Mouse (Mus musculus) spleen, postnatal 10 days (tissue): ENCODE results near the gene Pitpnm2.

ENCODE experiments used
- DNase-seq, 2 experiments: peaks; one replicate each; pipeline ENCODE4 v3.0.0; 2021 to 2022; ENCODE audit warnings: low spot score in 2 of 2

Gene Pitpnm2

GRCm38 (mm10) chr5:124202071-124202470 is 47.5 kb downstream of the Pitpnm2 start:
- no peak for DNase-seq

- DNase-seq = no peak
Observed at GRCm38 (mm10) chr5:124201564-124201963, 48.0 kb downstream of the Pitpnm2 start.

- no peak for DNase-seq
Observed at GRCm38 (mm10) chr5:124200844-124201243, 48.7 kb downstream of the Pitpnm2 start.

- no peak for DNase-seq
Observed at GRCm38 (mm10) chr5:124199168-124199567, 50.4 kb downstream of the Pitpnm2 start.

GRCm38 (mm10) chr5:124198473-124198872 is 51.1 kb downstream of the Pitpnm2 start:
- no peak for DNase-seq

- no peak for DNase-seq
Observed at GRCm38 (mm10) chr5:124196082-124196481, 53.5 kb downstream of the Pitpnm2 start.

GRCm38 (mm10) chr5:124194386-124195084 is 55.0 kb downstream of the Pitpnm2 start:
- no peak for DNase-seq

- no peak for DNase-seq
Observed at GRCm38 (mm10) chr5:124193286-124194112, 56.1 kb downstream of the Pitpnm2 start.

GRCm38 (mm10) chr5:124192726-124193285 is 56.8 kb downstream of the Pitpnm2 start:
- DNase-seq = no peak

GRCm38 (mm10) chr5:124192251-124192710 is 57.3 kb downstream of the Pitpnm2 start:
- no peak for DNase-seq

GRCm38 (mm10) chr5:124190146-124190870 is 59.3 kb downstream of the Pitpnm2 start:
- DNase-seq = no peak

GRCm38 (mm10) chr5:124189572-124189981 is 60.0 kb downstream of the Pitpnm2 start:
- no peak for DNase-seq

GRCm38 (mm10) chr5:124187508-124188311 is 61.9 kb downstream of the Pitpnm2 start:
- DNase-seq = no peak

GRCm38 (mm10) chr5:124186981-124187507 is 62.5 kb downstream of the Pitpnm2 start:
- no peak for DNase-seq

- no peak for DNase-seq
Observed at GRCm38 (mm10) chr5:124186465-124186854, 63.1 kb downstream of the Pitpnm2 start.

- no peak for DNase-seq
Observed at GRCm38 (mm10) chr5:124185706-124186464, 63.7 kb downstream of the Pitpnm2 start.

GRCm38 (mm10) chr5:124184898-124185701 is 64.5 kb downstream of the Pitpnm2 start:
- DNase-seq = no peak

GRCm38 (mm10) chr5:124184191-124184590 is 65.4 kb downstream of the Pitpnm2 start:
- no peak for DNase-seq

GRCm38 (mm10) chr5:124182642-124183041 is 66.9 kb downstream of the Pitpnm2 start:
- no peak for DNase-seq
